Comparison of ENCODE assay signal across 15 mouse cellular contexts in genomic region chr7:132884031-132884430, GRCm38 (mm10). TPM values are rescaled to one million over a fixed set of nuclear protein-coding genes. Genes with fewer than 3 reads are reported as not detected.
DNase-seq lines count a peak whose midpoint lies in the region; TF ChIP-seq lines count a peak whose summit lies in the region.
"Had no signal": no experiment of that assay in that cellular context is flagged by ENCODE, and none has a peak within 500 bp of the region (broad histone marks: within the 10 kb centered on the region; RNA-seq: fewer than 3 reads in every experiment).

No protein-coding gene starts in this region.

- peak; percentile 34 for TF ChIP-seq CTCF in kidney, adult 2 months (conservative IDR thresholded peaks at IDR 0.05; ENCODE audit: insufficient read depth, insufficient read length, low read depth, low read length)
- 0 out of 2 replicates have a peak, but pooled peaks have one; percentile 12 for TF ChIP-seq CTCF in small intestine, adult 2 months (IDR thresholded peaks at IDR 0.05; ENCODE audit: extremely low read depth, insufficient read length, insufficient replicate concordance, low read depth, low read length)

- H3K27ac ChIP-seq in kidney, adult 2 months (ENCODE audit: insufficient read depth, low read depth, low read length) = no peak overlapping the region
- H3K27ac ChIP-seq in small intestine, adult 2 months (ENCODE audit: insufficient read depth, low read depth, low read length) = no peak overlapping the region
- H3K27ac ChIP-seq: limb, embryonic 15.5 days had no signal

- DNase-seq in cerebellum, postnatal 10 days = peak; percentile 53 to 54
- no peak for DNase-seq in cerebellum, postnatal 4 days (ENCODE audit: low spot score in 2 of 2)
- no peak for DNase-seq in kidney, adult 2 months
- no peak for DNase-seq in kidney, postnatal 36 days
- peak; percentile 22 for DNase-seq in lung, postnatal 10 days
- DNase-seq in lung, postnatal 36 days = no peak
- DNase-seq in gastrocnemius, postnatal 36 days = no peak
- DNase-seq: adrenal gland, postnatal 14 days; B cell, adult 2 months; gastrocnemius, postnatal 25 days; heart, postnatal 14 days; thymus, adult 18-20 months had no signal

- no peaks in the 10 kb centered on the region for H3K27me3 ChIP-seq in kidney, adult 2 months (replicated peaks; ENCODE audit: control insufficient read depth, insufficient read depth, low read length)
- no peaks in the 10 kb centered on the region for H3K27me3 ChIP-seq in small intestine, adult 2 months (ENCODE audit: control insufficient read depth, insufficient read depth, low read length)
- H3K27me3 ChIP-seq: limb, embryonic 15.5 days; megakaryocyte, embryonic 14.5 days had no signal

- H3K4me3 ChIP-seq in kidney, adult 2 months (ENCODE audit: insufficient read depth, low read depth, low read length) = no peak overlapping the region
- H3K4me3 ChIP-seq in small intestine, adult 2 months (ENCODE audit: low read depth, low read length) = no peak overlapping the region
- H3K4me3 ChIP-seq: limb, embryonic 15.5 days; megakaryocyte, embryonic 14.5 days had no signal

- TF ChIP-seq POLR2A in kidney, adult 2 months (IDR thresholded peaks at IDR 0.05; ENCODE audit: low read depth, low read length) = no peak
- no peak for TF ChIP-seq POLR2A in small intestine, adult 2 months (IDR thresholded peaks at IDR 0.05; ENCODE audit: low read depth, low read length)

- 91% methylated on average over 7 of the region's 7 CpGs for WGBS in kidney, adult 2 months
- 95% methylated on average over 7 of the region's 7 CpGs for WGBS in small intestine, adult 2 months

- peaks cover 6% of the 10 kb centered on the region for H3K36me3 ChIP-seq in kidney, adult 2 months (ENCODE audit: control insufficient read depth, insufficient read depth, low read length)
- H3K36me3 ChIP-seq in small intestine, adult 2 months (ENCODE audit: control insufficient read depth, insufficient read depth, low read length) = peaks cover 43% of the 10 kb centered on the region

- H3K4me1 ChIP-seq in kidney, adult 2 months (ENCODE audit: control insufficient read depth, insufficient read depth, low read length) = no peaks in the 10 kb centered on the region
- no peaks in the 10 kb centered on the region for H3K4me1 ChIP-seq in small intestine, adult 2 months (ENCODE audit: control insufficient read depth, insufficient read depth, insufficient read length, low read length)
- H3K4me1 ChIP-seq: limb, embryonic 15.5 days had no signal

- intact Hi-C loops in gastrocnemius, postnatal 36 days (cut with DNase I) = no loop called here

RNA-seq across cellular contexts. Expression of gene Abraxas2, which starts 25.0 kb away (rescaled TPM):
- polyA plus RNA-seq in kidney, adult 2 months (2012; rRNA removed) = 15.7 and 17.9 TPM in 2 replicates
- 2.6 and 6.2 TPM in 2 replicates for polyA plus RNA-seq in small intestine, adult 2 months (2012; rRNA removed)
- 10 to 100 TPM; 20.5 to 21.3 TPM for total RNA-seq in gastrocnemius, postnatal 36 days (2021)

RNA-seq across cellular contexts. Expression of gene Eef1akmt2, which starts 31.6 kb away (rescaled TPM):
- polyA plus RNA-seq in kidney, adult 2 months (2012; rRNA removed) = 7.7 and 13.0 TPM in 2 replicates
- 0.47 and 1.1 TPM in 2 replicates for polyA plus RNA-seq in small intestine, adult 2 months (2012; rRNA removed)
- 1 to 10 TPM; 5.0 to 6.8 TPM for total RNA-seq in gastrocnemius, postnatal 36 days (2021)

RNA-seq across cellular contexts. Expression of gene Zranb1, which starts 46.9 kb away (rescaled TPM):
- 6.8 and 8.2 TPM in 2 replicates for polyA plus RNA-seq in kidney, adult 2 months (2012; rRNA removed)
- polyA plus RNA-seq in small intestine, adult 2 months (2012; rRNA removed) = 1.4 and 2.6 TPM in 2 replicates
- 10 to 100 TPM; 44.4 to 53.3 TPM for total RNA-seq in gastrocnemius, postnatal 36 days (2021)

Comparison
In these comparisons a context has a peak if more than half of its experiments do, and no peak if none do; other contexts are left out.
1. DNase-seq: peak in cerebellum, postnatal 10 days (2 of 2) and lung, postnatal 10 days (single experiment); none in cerebellum, postnatal 4 days (0 of 2), kidney, adult 2 months (single experiment), kidney, postnatal 36 days (0 of 2), lung, postnatal 36 days (single experiment) and gastrocnemius, postnatal 36 days (0 of 2).